In genomic region chr2:153495818-153496217, GRCm38 (mm10) we compare ENCODE assay signal across 11 mouse cellular contexts. TPM values are rescaled to one million over a fixed set of nuclear protein-coding genes. Genes with fewer than 3 reads are reported as not detected.
DNase-seq lines count a peak whose midpoint lies in the region; ATAC-seq lines count a peak whose summit lies in the region.
"Had no signal": no experiment of that assay in that cellular context is flagged by ENCODE, and none has a peak within 500 bp of the region (broad histone marks: within the 10 kb centered on the region; RNA-seq: fewer than 3 reads in every experiment).

No protein-coding gene starts in this region.

- no peaks in the 10 kb centered on the region for H3K9me3 ChIP-seq in forebrain, embryonic 10.5 days
- no peaks in the 10 kb centered on the region for H3K9me3 ChIP-seq in forebrain, embryonic 14.5 days (replicated peaks; ENCODE audit: control insufficient read depth, low read length)
- H3K9me3 ChIP-seq in liver, embryonic 15.5 days (replicated peaks) = no peaks in the 10 kb centered on the region
- H3K9me3 ChIP-seq: limb, embryonic 13.5 days had no signal

- H3K9ac ChIP-seq in forebrain, embryonic 14.5 days (ENCODE audit: low read length) = no peak overlapping the region
- peak overlapping the region; percentile 50 for H3K9ac ChIP-seq in liver, embryonic 15.5 days
- H3K9ac ChIP-seq: limb, embryonic 13.5 days had no signal

- DNase-seq in forebrain, embryonic 10.5 days (ENCODE audit: extremely low spot score, low spot score) = no peak
- no peak for DNase-seq in forebrain, embryonic 14.5 days (ENCODE audit: low spot score)
- DNase-seq in urinary bladder, adult 18-20 months (ENCODE audit: low spot score in 2 of 2) = peak; percentile 55 to 83
- no peak for DNase-seq in urinary bladder, postnatal 10 days (ENCODE audit: low spot score)
- DNase-seq in yolk sac, embryonic 10.5 days (ENCODE audit: low spot score) = peak; percentile 23
- no peak for DNase-seq in layer of hippocampus, adult 8-10 months (ENCODE audit: low spot score in 2 of 2)
- DNase-seq in right cerebral cortex, adult 2 months (ENCODE audit: low spot score in 2 of 2) = no peak
- DNase-seq: gastrocnemius, postnatal 25 days had no signal

- H3K36me3 ChIP-seq in forebrain, embryonic 10.5 days (replicated peaks) = no peaks in the 10 kb centered on the region
- H3K36me3 ChIP-seq in forebrain, embryonic 14.5 days (ENCODE audit: control insufficient read depth, insufficient read depth, low read length) = no peaks in the 10 kb centered on the region
- H3K36me3 ChIP-seq in liver, embryonic 15.5 days (replicated peaks) = no peaks in the 10 kb centered on the region
- H3K36me3 ChIP-seq: limb, embryonic 13.5 days had no signal

- WGBS in forebrain, embryonic 10.5 days = 75% methylated on average over 4 of the region's 4 CpGs
- WGBS in forebrain, embryonic 14.5 days = 94% methylated on average over 4 of the region's 4 CpGs
- WGBS in liver, embryonic 15.5 days (ENCODE audit: insufficient replicate concordance) = 12% methylated on average over 4 of the region's 4 CpGs

- H3K27me3 ChIP-seq in forebrain, embryonic 10.5 days (ENCODE audit: poor library complexity, severe bottlenecking) = peaks cover 82% of the 10 kb centered on the region
- H3K27me3 ChIP-seq in forebrain, embryonic 14.5 days (replicated peaks; ENCODE audit: control insufficient read depth, insufficient read depth, low read length) = no peaks in the 10 kb centered on the region
- no peaks in the 10 kb centered on the region for H3K27me3 ChIP-seq in liver, embryonic 15.5 days

- no peak for ATAC-seq in forebrain, embryonic 14.5 days
- ATAC-seq in liver, embryonic 15.5 days (ENCODE audit: insufficient read depth) = peak; percentile 81

- peaks cover 79% of the 10 kb centered on the region for H3K4me1 ChIP-seq in forebrain, embryonic 10.5 days
- peaks cover 51% of the 10 kb centered on the region for H3K4me1 ChIP-seq in forebrain, embryonic 14.5 days (ENCODE audit: control insufficient read depth, insufficient read depth, low read length)
- H3K4me1 ChIP-seq in liver, embryonic 15.5 days (replicated peaks) = peaks cover 86% of the 10 kb centered on the region

- H3K4me3 ChIP-seq in forebrain, embryonic 10.5 days = no peak overlapping the region
- no peak overlapping the region for H3K4me3 ChIP-seq in forebrain, embryonic 14.5 days (ENCODE audit: low read depth, low read length)
- H3K4me3 ChIP-seq in liver, embryonic 15.5 days (replicated peaks) = peak overlapping the region; percentile 4; the same call in 1 of the 2 replicates
- H3K4me3 ChIP-seq: limb, embryonic 13.5 days had no signal

- no peak overlapping the region for H3K4me2 ChIP-seq in forebrain, embryonic 14.5 days (ENCODE audit: low read length)
- peak overlapping the region; percentile 97 for H3K4me2 ChIP-seq in liver, embryonic 15.5 days
- H3K4me2 ChIP-seq: limb, embryonic 13.5 days had no signal

- peak overlapping the region; percentile 84 for H3K27ac ChIP-seq in forebrain, embryonic 10.5 days
- H3K27ac ChIP-seq in forebrain, embryonic 14.5 days (ENCODE audit: low read depth, low read length) = no peak overlapping the region
- peak overlapping the region; percentile 97 for H3K27ac ChIP-seq in liver, embryonic 15.5 days (replicated peaks)
- H3K27ac ChIP-seq: limb, embryonic 13.5 days had no signal

RNA-seq across cellular contexts. Expression of gene 4930404H24Rik, which starts 3.2 kb away (rescaled TPM):
- polyA plus RNA-seq in forebrain, embryonic 10.5 days (2016; fragmentation: Nextera tagmentation; extraction: Ambion mirVana) = not detected in 2 replicates
- polyA plus RNA-seq in forebrain, embryonic 14.5 days (2014; fragmentation: Nextera tagmentation; extraction: Ambion mirVana) = not detected in 2 replicates
- polyA plus RNA-seq in liver, embryonic 15.5 days (2015; fragmentation: Nextera tagmentation; extraction: Ambion mirVana) = not detected in 2 replicates
- total RNA-seq in layer of hippocampus, adult 8-10 months (2022) = 1 to 10 TPM in 1 of 4 experiments, not detected in 3; 1.8 TPM
- total RNA-seq: gastrocnemius, postnatal 25 days had no signal
- polyA plus RNA-seq: limb, embryonic 13.5 days; neural tube, embryonic 14.5 days had no signal

RNA-seq across cellular contexts. Expression of gene Nol4l, which starts 34.0 kb away (rescaled TPM):
- 11.7 and 12.3 TPM in 2 replicates for polyA plus RNA-seq in forebrain, embryonic 10.5 days (2016; fragmentation: Nextera tagmentation; extraction: Ambion mirVana)
- polyA plus RNA-seq in forebrain, embryonic 14.5 days (2014; fragmentation: Nextera tagmentation; extraction: Ambion mirVana) = 31.4 and 42.0 TPM in 2 replicates
- 4.7 and 4.9 TPM in 2 replicates for polyA plus RNA-seq in liver, embryonic 15.5 days (2015; fragmentation: Nextera tagmentation; extraction: Ambion mirVana)
- 10 to 100 TPM; 44.4 to 47.8 (median 45.1) TPM for total RNA-seq in layer of hippocampus, adult 8-10 months (2022)

Comparison
In these comparisons a context has a peak if more than half of its experiments do, and no peak if none do; other contexts are left out.
1. DNase-seq: peak in urinary bladder, adult 18-20 months (2 of 2) and yolk sac, embryonic 10.5 days (single experiment); none in forebrain, embryonic 10.5 days (single experiment), forebrain, embryonic 14.5 days (single experiment), urinary bladder, postnatal 10 days (single experiment), layer of hippocampus, adult 8-10 months (0 of 2) and right cerebral cortex, adult 2 months (0 of 2).